Mouse (Mus musculus): ENCODE results near the gene Clptm1.

The Clptm1 gene

GRCm38 (mm10) chr7:19663940-19664339, 893 bp downstream of the Clptm1 start:
- no peak for DNase-seq

GRCm38 (mm10) chr7:19652614-19653013, 12.2 kb downstream of the Clptm1 start:
- DNase-seq = no peak

- DNase-seq = peak; percentile 38 to 58
Observed at GRCm38 (mm10) chr7:19651063-19651786, 13.6 kb downstream of the Clptm1 start.

DNA sequence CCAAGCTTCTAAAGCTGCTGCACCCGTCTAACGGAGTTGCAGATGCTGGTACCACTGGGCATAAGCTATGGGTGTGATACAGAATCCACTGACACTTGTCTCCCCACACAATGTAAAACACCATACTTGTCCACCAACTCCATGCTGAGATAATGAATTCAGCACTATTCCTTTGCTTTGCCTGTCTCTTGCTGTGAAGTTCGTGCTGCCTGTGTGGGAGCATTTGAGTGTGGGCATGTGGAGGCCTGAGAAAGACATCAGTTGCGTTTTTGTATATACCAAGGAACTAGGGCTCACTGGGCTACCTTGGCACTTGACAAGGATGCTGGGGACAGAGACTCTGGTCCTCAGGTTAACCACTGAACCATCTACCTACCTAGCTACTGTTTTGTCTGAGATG, 23.6 kb downstream of the Clptm1 start:
- DNase-seq = no peak

- no peak for DNase-seq
Observed at GRCm38 (mm10) chr7:19635074-19635827, 29.6 kb downstream of the Clptm1 start.

DNA sequence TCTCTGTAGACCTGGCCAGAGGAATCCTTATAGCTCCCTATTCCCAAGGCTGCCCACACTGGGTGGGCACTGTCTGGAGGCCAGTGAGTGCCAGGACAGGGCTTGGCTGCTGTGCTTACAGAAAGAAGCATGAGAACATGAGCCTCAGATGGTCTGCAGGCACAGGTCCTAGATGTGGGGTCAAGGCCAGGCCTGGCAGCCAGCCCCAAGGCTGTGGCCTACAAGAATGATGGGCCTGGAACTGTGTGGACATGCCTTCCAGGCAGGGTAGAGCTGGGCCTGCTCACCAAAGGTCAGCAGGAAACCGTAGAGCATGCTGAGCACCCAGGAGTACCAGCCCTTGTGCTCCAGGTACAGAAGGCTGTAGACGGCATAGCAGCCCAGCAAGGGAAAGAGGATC, 30.2 kb downstream of the Clptm1 start:
- no peak for DNase-seq

GRCm38 (mm10) chr7:19633855-19634254, 31.0 kb downstream of the Clptm1 start:
- DNase-seq = no peak

GRCm38 (mm10) chr7:19633197-19633596, 31.6 kb downstream of the Clptm1 start:
- no peak for DNase-seq

DNA sequence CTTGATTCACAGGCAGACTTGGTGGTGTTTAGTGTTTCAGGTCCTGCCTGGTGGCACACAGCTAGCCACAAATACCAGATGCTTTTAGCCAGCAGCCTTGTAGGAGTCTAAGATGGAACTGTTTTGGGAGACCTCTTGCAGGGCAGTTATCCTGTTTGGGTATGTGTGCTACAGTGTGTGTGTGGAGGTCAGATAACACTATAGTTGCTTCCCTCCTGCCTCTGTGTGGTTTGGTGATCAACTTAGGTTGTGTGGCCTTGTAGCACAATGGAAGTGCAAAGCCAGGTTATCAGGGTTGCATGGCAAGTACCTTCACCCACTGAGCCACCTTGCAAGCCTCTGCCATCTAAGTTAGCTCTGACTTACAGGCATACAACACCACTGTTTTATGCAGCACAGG, 32.1 kb downstream of the Clptm1 start:
- no peak for DNase-seq

- no peak for DNase-seq
Observed at GRCm38 (mm10) chr7:19632275-19632674, 32.6 kb downstream of the Clptm1 start.

DNA sequence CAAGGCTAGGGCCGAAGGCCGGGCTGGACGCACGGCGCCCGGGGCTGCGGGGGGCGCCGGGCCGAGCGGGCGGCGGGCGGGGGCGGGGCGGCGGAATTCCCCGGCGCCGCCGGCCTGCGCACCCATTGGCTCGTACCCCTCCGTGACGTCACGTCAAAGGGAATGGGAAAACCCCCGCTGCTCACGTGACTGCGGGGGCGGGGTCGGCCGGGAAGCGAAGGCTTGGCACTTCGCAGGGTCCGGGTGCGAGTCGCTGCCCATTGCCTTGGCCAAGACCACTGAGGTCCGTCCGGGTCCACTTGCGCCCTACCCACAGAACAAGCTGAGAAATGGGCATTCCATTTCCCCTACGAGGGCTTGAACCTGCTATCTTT, 35.5 kb downstream of the Clptm1 start, which contains the start of gene Relb:
Gene Relb (minus strand): TSS at position 78 of the 374 bp plus-strand sequence.
- DNase-seq = peak; percentile 92 to 97

- DNase-seq = peak; percentile 98 to 99
Observed at GRCm38 (mm10) chr7:19628536-19629360, 36.1 kb downstream of the Clptm1 start.

- DNase-seq = no peak
Observed at GRCm38 (mm10) chr7:19628192-19628535, 36.7 kb downstream of the Clptm1 start.

DNA sequence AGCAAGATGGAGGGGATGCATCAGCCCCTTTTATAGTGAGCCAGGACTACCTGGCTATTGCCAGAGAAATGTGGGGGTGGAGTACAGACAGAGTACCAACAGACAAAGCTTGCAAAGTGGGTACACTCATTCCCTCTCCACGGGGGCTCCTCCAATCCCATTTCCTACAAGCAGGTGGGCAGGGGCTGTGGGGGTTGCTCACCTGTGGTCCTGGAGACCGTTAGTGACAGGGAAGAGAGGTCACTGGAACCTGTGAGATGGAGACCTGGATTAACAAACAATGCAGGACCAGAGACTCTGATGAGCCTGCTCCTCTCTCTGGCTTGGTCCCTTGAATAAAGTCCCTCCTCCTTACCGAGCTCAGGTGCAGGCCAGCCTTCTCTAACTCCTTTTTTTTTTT, 37.1 kb downstream of the Clptm1 start:
- no peak for DNase-seq

GRCm38 (mm10) chr7:19623433-19623832, 41.4 kb downstream of the Clptm1 start:
- DNase-seq = no peak

DNA sequence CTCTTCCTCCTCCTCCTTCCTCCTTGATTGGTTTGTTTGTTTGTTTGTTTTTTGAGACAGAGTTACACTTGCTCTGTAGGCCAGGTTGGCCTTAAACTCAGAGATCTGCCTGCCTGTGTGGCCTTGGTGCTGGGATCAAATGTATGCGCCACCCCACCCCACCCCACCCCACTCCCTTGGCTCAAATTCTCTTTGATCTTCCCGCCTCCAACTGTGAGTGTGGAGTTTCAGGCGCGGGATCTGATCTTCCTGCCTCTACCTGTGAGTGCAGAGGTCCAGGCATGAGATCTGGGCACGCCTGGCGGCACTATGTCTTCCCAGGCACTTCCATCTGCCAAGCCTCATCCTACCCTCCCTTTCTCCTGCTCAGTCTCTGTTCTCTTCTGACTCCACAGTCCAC, 42.6 kb downstream of the Clptm1 start:
- DNase-seq = no peak

DNA sequence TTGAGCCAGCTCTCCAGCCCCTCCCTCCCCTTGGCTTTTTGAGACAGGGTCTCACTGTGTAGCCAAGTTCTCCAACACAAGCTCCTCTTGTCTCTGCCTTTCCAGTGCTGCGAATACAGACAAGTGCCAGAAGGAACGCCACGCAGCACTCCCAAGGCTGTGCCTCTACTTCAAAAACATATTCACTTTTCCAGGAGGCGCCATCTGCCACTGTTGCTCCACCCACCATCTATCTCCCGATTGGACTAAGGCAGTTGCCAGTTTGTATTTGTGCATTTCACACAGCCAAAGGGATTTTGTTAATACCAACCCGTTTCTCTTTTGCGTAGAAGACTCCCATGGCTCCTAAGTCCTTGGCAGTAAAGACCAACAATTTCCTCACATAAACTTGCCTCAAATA, 44.0 kb downstream of the Clptm1 start:
- no peak for DNase-seq

DNA sequence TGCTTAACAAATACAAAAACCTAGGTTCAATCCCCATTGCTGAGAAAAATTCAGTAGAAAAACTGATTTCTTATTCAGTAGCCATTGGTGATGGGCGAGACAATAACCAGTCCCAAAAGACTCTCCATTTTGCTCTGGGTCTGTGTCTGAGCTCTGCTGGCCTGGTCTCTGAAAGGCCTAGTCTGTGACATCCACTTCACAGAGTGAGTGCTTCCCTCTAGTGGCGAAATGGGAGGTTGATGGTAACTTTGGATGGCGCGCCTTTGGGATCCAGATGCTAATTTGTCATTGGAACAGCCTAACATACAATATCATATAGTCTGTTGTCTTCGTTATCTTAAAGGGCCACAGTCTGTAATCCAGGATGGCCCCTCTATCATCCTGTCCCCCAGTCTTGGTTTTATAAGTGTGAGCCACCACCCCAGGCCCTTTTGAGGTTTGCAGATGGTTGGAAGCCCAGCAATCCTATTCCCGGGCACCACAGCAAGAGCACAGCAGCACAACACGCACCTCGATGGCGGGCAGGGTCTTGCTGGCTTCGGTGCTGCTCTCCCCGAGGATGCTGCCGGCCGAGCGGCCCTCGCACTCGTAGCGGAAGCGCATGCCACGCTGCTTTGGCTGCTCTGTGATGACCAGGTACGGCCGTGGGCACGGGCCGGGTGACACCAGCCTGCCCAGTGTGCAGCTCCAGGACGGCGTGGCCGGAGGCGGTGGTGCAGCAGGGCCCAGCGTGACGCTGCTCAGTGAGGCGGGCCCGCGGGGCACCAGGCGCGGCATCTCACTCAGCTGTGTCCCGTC, 45.6 kb downstream of the Clptm1 start:
- DNase-seq = peak; percentile 80 to 88

DNA sequence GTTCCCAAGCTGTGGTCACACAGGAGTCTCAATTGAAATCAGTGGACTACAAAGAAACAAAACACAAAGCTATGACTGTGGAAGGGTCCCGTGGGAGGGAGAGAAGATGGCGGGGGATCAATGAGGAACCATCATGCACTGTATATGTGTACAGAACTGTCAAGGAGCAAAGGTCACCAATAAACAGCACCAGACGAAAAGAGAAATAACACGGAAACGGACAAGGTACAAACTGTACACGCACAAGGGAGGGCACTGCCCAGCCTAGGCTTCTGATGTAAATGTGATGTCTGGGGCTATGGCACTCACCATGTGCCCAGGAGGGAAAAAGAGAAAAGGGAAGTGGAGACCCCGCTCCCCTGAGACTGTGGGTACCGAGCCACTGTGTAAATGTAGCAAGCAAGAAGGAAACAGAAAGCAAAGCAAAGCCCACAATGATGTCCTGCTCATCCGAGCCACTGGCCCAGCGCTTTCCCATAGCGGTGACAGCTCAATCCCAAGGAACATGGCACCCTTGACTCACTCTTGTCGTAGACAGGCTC, 49.7 kb downstream of the Clptm1 start:
- DNase-seq = no peak

DNA sequence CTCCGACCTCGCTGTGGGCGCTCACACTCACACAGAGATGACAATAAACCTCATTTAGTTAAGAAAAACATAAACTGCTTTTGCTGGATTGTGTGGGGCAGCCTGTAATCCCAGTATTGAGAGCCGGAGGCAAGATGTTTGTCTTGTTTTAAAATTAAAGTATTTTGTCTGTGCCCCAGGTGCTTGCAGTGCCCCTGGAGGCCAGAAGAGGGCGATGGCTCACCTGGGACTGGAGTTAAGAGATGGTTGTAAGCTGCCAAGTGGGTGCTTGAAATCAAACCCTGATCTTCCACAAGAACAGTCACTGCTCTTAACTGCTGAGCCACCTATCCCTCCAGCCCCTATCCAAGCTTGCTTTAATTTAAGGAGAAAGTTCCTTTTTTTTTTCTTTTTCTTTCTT, 53.9 kb downstream of the Clptm1 start:
- DNase-seq = no peak

DNA sequence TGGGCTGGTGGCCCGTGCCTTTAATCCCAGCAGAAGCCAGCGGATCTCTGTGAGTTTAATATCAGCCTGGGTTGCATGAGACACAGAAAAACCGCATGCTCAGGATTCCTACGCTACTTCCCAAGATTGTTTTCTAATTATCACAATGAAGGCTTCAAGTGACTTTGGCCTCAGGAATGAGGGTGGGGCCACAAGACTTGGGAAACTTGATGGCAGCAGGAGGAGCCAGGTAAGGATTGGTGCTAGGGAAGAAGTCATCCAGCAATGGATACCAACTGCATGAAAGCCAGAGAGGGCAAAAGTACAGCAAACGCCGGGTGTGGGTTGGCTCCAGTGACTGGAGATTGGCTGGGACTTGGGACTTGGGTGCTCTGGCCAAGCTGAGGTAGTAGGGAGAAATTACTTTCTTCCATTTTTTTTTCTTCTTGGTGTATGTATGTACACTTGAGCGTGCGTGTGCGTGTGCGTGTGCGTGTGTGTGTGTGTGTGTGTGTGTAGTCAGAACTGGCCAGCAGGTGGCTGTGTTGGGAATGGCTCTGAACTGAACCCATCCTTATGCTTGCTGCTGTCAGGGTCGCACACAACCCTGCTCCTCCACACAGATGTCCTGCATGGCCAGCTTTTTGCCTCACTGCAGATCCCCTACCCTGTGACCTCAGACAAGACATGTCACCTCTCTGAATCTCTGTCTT, 55.0 kb downstream of the Clptm1 start:
- DNase-seq = peak; percentile 38 to 41

DNA sequence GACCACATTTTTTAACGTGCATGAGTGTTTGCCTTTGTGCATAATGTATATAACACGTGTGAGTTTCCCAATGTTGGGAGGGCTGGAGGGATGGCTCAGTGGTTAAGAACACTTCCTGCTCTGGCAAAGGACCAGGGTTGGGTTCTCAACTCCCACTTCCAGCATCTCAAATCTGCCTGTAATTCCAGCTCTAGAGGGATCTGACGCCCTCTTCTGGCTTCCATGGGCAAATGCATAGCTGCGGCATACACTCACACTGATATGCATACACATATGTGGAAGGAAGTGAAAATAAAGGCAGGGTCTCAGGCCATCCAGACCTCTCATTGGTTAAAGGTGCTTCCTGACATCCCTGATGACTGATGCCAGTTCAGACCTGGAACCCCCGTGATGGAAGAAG, 57.5 kb downstream of the Clptm1 start:
- DNase-seq = no peak
